Mouse (Mus musculus): ENCODE measurements around the gene Cd82.

The Cd82 gene

GRCm38 (mm10) chr2:93445237-93445651, 17.7 kb downstream of the Cd82 start:
- no peak for DNase-seq (ENCODE audit: low read depth)

GRCm38 (mm10) chr2:93444280-93444679, 18.7 kb downstream of the Cd82 start:
- DNase-seq (ENCODE audit: low read depth): no peak

GRCm38 (mm10) chr2:93443106-93443505, 19.8 kb downstream of the Cd82 start:
- DNase-seq (ENCODE audit: low read depth): no peak

GRCm38 (mm10) chr2:93439812-93440559, 23.0 kb downstream of the Cd82 start:
- no peak for DNase-seq (ENCODE audit: low read depth)

- DNase-seq (ENCODE audit: low read depth): no peak
Observed at GRCm38 (mm10) chr2:93439352-93439771, 23.6 kb downstream of the Cd82 start.

GRCm38 (mm10) chr2:93438335-93438734, 24.6 kb downstream of the Cd82 start:
- no peak for DNase-seq (ENCODE audit: low read depth)

GRCm38 (mm10) chr2:93435577-93435976, 27.4 kb downstream of the Cd82 start:
- peak; percentile 52 for DNase-seq (ENCODE audit: low read depth)

- no peak for DNase-seq (ENCODE audit: low read depth)
Observed at GRCm38 (mm10) chr2:93434896-93435295, 28.0 kb downstream of the Cd82 start.

- no peak for DNase-seq (ENCODE audit: low read depth)
Observed at GRCm38 (mm10) chr2:93433543-93433942, 29.4 kb downstream of the Cd82 start.

- DNase-seq (ENCODE audit: low read depth): no peak
Observed at GRCm38 (mm10) chr2:93432600-93433389, 30.1 kb downstream of the Cd82 start.

GRCm38 (mm10) chr2:93431575-93432325, 31.2 kb downstream of the Cd82 start:
- peak; percentile 21 for DNase-seq (ENCODE audit: low read depth)

GRCm38 (mm10) chr2:93430993-93431392, 31.9 kb downstream of the Cd82 start:
- no peak for DNase-seq (ENCODE audit: low read depth)

GRCm38 (mm10) chr2:93428004-93428531, 34.9 kb downstream of the Cd82 start:
- DNase-seq (ENCODE audit: low read depth): no peak

GRCm38 (mm10) chr2:93427000-93427715, 35.8 kb downstream of the Cd82 start:
- no peak for DNase-seq (ENCODE audit: low read depth)

GRCm38 (mm10) chr2:93425810-93426209, 37.1 kb downstream of the Cd82 start:
- DNase-seq (ENCODE audit: low read depth): no peak

- no peak for DNase-seq (ENCODE audit: low read depth)
Observed at GRCm38 (mm10) chr2:93424307-93424984, 38.5 kb downstream of the Cd82 start.

- peak; percentile 68 for DNase-seq (ENCODE audit: low read depth)
Observed at GRCm38 (mm10) chr2:93421320-93421719, 41.6 kb downstream of the Cd82 start.

- DNase-seq (ENCODE audit: low read depth): no peak
Observed at GRCm38 (mm10) chr2:93419971-93420370, 43.0 kb downstream of the Cd82 start.

GRCm38 (mm10) chr2:93418396-93418795, 44.5 kb downstream of the Cd82 start:
- DNase-seq (ENCODE audit: low read depth): peak; percentile 57

GRCm38 (mm10) chr2:93416874-93417709, 45.8 kb downstream of the Cd82 start:
- DNase-seq (ENCODE audit: low read depth): peak; percentile 25
